Mouse (Mus musculus): Measurements from ENCODE around the gene Slc30a9.

The Slc30a9 gene

GRCm38 (mm10) chr5:67301722-67302331 is 4.9 kb upstream of the Slc30a9 start:
- CTCF ChIA-PET, result no interaction called here
- POLR2A ChIA-PET, result interaction anchor here in 1 of 4 experiments (1.9 kb wide), 1 partner anchor 9 kb away, joined by 5 read pairs; no protein-coding TSS in a partner anchor

- ChIA-PET POLR2A (no interaction called here), CTCF (no interaction called here)
Measured at GRCm38 (mm10) chr5:67303816-67304215, 2.9 kb upstream of the Slc30a9 start.

GRCm38 (mm10) chr5:67307659-67308222 is 986 bp downstream of the Slc30a9 start:
- ChIA-PET POLR2A (interaction anchor here in 2 of 4 experiments (0.6 to 2.4 kb wide), 15 partner anchors 10 to 121 kb away, joined by 3 to 10 read pairs (median 3); partner anchors contain the start of gene Bend4 (in 2 of the 2)), CTCF (no interaction called here)

- POLR2A ChIA-PET, result interaction anchor here in 2 of 4 experiments (1.0 to 1.7 kb wide), 5 partner anchors 20 to 116 kb away, joined by 3 to 5 read pairs (median 3); partner anchors contain the start of genes Bend4 (in 1 of the 2) and Tmem33 (in 1 of the 2)
- CTCF ChIA-PET, result no interaction called here
Measured at GRCm38 (mm10) chr5:67311811-67312521, 5.2 kb downstream of the Slc30a9 start.

- CTCF ChIA-PET, result no interaction called here
- POLR2A ChIA-PET, result interaction anchor here in 1 of 4 experiments (1.0 to 1.7 kb wide), 4 partner anchors 20 to 52 kb away, joined by 3 to 5 read pairs (median 3); partner anchors contain the start of gene Tmem33
Measured at GRCm38 (mm10) chr5:67312522-67312851, 5.7 kb downstream of the Slc30a9 start.

- CTCF ChIA-PET, result no interaction called here
Measured at GRCm38 (mm10) chr5:67321656-67322268, 15.0 kb downstream of the Slc30a9 start.

GRCm38 (mm10) chr5:67324032-67324431 is 17.3 kb downstream of the Slc30a9 start:
- ChIA-PET CTCF (no interaction called here), POLR2A (interaction anchor here in 1 of 4 experiments (1.0 to 1.6 kb wide), 3 partner anchors 13 to 23 kb away, joined by 3 to 5 read pairs (median 3); no protein-coding TSS in a partner anchor)

More at GRCm38 (mm10) chr5:67321656-67322268, 15.0 kb downstream of the Slc30a9 start:
- POLR2A ChIA-PET, result interaction anchor here in 1 of 4 experiments (0.7 to 1.7 kb wide), 3 partner anchors 13 to 248 kb away, joined by 3 to 4 read pairs (median 3); no protein-coding TSS in a partner anchor

GRCm38 (mm10) chr5:67340811-67341210 is 34.1 kb downstream of the Slc30a9 start:
- ChIA-PET POLR2A (interaction anchor here in 1 of 4 experiments (0.9 kb wide), 1 partner anchor 97 kb away, joined by 3 read pairs; no protein-coding TSS in a partner anchor), CTCF (no interaction called here)

GRCm38 (mm10) chr5:67347060-67347459 is 40.3 kb downstream of the Slc30a9 start:
- ChIA-PET POLR2A (interaction anchor here in 1 of 4 experiments (0.9 to 1.5 kb wide), 4 partner anchors 9 to 31 kb away, joined by 3 to 4 read pairs (median 3); no protein-coding TSS in a partner anchor), CTCF (interaction anchor here in 1 of 4 experiments (0.9 kb wide), 1 partner anchor 185 kb away, joined by 3 read pairs; no protein-coding TSS in a partner anchor)

GRCm38 (mm10) chr5:67348949-67349348 is 42.2 kb downstream of the Slc30a9 start:
- ChIA-PET CTCF (no interaction called here), POLR2A (interaction anchor here in 1 of 4 experiments (1.2 kb wide), 1 partner anchor 29 kb away, joined by 3 read pairs; no protein-coding TSS in a partner anchor)

- CTCF ChIA-PET, result interaction anchor here in 1 of 4 experiments (0.5 kb wide), 1 partner anchor 170 kb away, joined by 14 read pairs; no protein-coding TSS in a partner anchor
- POLR2A ChIA-PET, result no interaction called here
Measured at GRCm38 (mm10) chr5:67362316-67362715, 55.6 kb downstream of the Slc30a9 start.

- CTCF ChIA-PET, result interaction anchor here in 1 of 4 experiments (0.5 kb wide), 1 partner anchor 169 kb away, joined by 8 read pairs; no protein-coding TSS in a partner anchor
- POLR2A ChIA-PET, result interaction anchor here in 1 of 4 experiments (1.1 to 1.4 kb wide), 2 partner anchors 9 to 18 kb away, joined by 3 read pairs; no protein-coding TSS in a partner anchor
Measured at GRCm38 (mm10) chr5:67362931-67363330, 56.2 kb downstream of the Slc30a9 start.

- ChIA-PET POLR2A (interaction anchor here in 2 of 4 experiments (0.6 to 1.5 kb wide), 6 partner anchors 13 to 352 kb away, joined by 3 to 4 read pairs (median 4); no protein-coding TSS in a partner anchor), CTCF (interaction anchor here in 1 of 4 experiments (0.6 kb wide), 1 partner anchor 172 kb away, joined by 5 read pairs; no protein-coding TSS in a partner anchor)
Measured at GRCm38 (mm10) chr5:67377044-67377621, 70.4 kb downstream of the Slc30a9 start.

- ChIA-PET POLR2A (no interaction called here), CTCF (no interaction called here)
Measured at GRCm38 (mm10) chr5:67381690-67382089, 74.9 kb downstream of the Slc30a9 start.

GRCm38 (mm10) chr5:67382556-67382955 is 75.8 kb downstream of the Slc30a9 start:
- POLR2A ChIA-PET, result interaction anchor here in 1 of 4 experiments (1.3 kb wide), 1 partner anchor 9 kb away, joined by 4 read pairs; no protein-coding TSS in a partner anchor
- CTCF ChIA-PET, result no interaction called here

- POLR2A ChIA-PET, result interaction anchor here in 3 of 4 experiments (0.7 to 1.1 kb wide), 4 partner anchors 10 to 14 kb away, joined by 3 to 5 read pairs (median 4); no protein-coding TSS in a partner anchor
- CTCF ChIA-PET, result no interaction called here
Measured at GRCm38 (mm10) chr5:67393951-67394350, 87.2 kb downstream of the Slc30a9 start.

GRCm38 (mm10) chr5:67395211-67395851 is 88.6 kb downstream of the Slc30a9 start:
- POLR2A ChIA-PET, result interaction anchor here in 2 of 4 experiments (1.3 to 2.1 kb wide), 4 partner anchors 10 to 18 kb away, joined by 4 to 7 read pairs (median 6); no protein-coding TSS in a partner anchor
- CTCF ChIA-PET, result no interaction called here

GRCm38 (mm10) chr5:67397186-67397585 is 90.4 kb downstream of the Slc30a9 start:
- ChIA-PET CTCF (interaction anchor here in 1 of 4 experiments (0.6 kb wide), 1 partner anchor 61 kb away, joined by 4 read pairs; no protein-coding TSS in a partner anchor), POLR2A (interaction anchor here in 2 of 4 experiments (1.0 to 2.1 kb wide), 4 partner anchors 11 to 67 kb away, joined by 3 to 7 read pairs (median 4); no protein-coding TSS in a partner anchor)

Data from embryonic stem cell, embryonic (primary cell).